Mouse (Mus musculus) heart, adult 2 months (tissue): ENCODE data around the gene Phf6. TPM values are rescaled to one million over a fixed set of nuclear protein-coding genes. Genes with fewer than 3 reads are reported as not detected.
A peak's percentile ranks its signal among the peaks of the same experiment; 100 is the strongest.

Experiments
- DNase-seq, 2 experiments: peaks; one replicate each; pipeline ENCODE4 v3.0.0; 2021
- H3K27ac ChIP-seq: fragments of 200-600 bp; 2 replicates; pipeline ENCODE4 v1.8.1; 2022
- H3K27me3 ChIP-seq: fragments of 200-500 bp; 2 replicates; pipeline ENCODE4 v1.6.1; 2012; ENCODE audit warnings: mild to moderate bottlenecking, low read length, inconsistent platforms, mixed read lengths; ENCODE audit not compliant: control insufficient read depth, insufficient read depth
- H3K36me3 ChIP-seq: fragments of 200-500 bp; 2 replicates; pipeline ENCODE4 v1.6.1; 2012; ENCODE audit warnings: low read length, inconsistent platforms; ENCODE audit not compliant: control insufficient read depth, insufficient read depth
- H3K4me1 ChIP-seq: fragments of 200-500 bp; 2 replicates; pipeline ENCODE4 v1.6.1; 2011; ENCODE audit warnings: low read length; ENCODE audit not compliant: control insufficient read depth, insufficient read depth
- H3K4me3 ChIP-seq: fragments of 200-600 bp; 2 replicates; pipeline ENCODE4 v1.8.1; 2022
- H3K79me2 ChIP-seq: fragments of 200-500 bp; replicated peaks from 2 replicates; pipeline ENCODE4 v1.6.1; 2012; ENCODE audit warnings: mild to moderate bottlenecking, inconsistent platforms, low read length, moderate library complexity, mixed read lengths; ENCODE audit not compliant: control insufficient read depth, insufficient read depth
- H3K9ac ChIP-seq: fragments of 200-500 bp; 2 replicates; pipeline ENCODE4 v1.6.1; 2012; ENCODE audit warnings: low read depth, mild to moderate bottlenecking, control low read depth, inconsistent platforms, low read length, mixed read lengths
- CTCF ChIP-seq: fragments of 200-600 bp; IDR thresholded peaks from 2 replicates; pipeline ENCODE4 v1.8.1; 2022; ENCODE audit warnings: antibody characterized with exemption, mild to moderate bottlenecking, moderate library complexity
- EP300 ChIP-seq: fragments of 200-500 bp; IDR thresholded peaks from 2 replicates; pipeline ENCODE4 v1.6.1; 2011; ENCODE audit warnings: low read depth, low read length, control low read depth; ENCODE audit not compliant: insufficient read depth
- POLR2A ChIP-seq: fragments of 200-500 bp; IDR thresholded peaks from 2 replicates; pipeline ENCODE4 v1.6.1; 2011; ENCODE audit warnings: mild to moderate bottlenecking, low read depth, low read length, control low read depth; ENCODE audit not compliant: insufficient read depth
- WGBS: fragments of 180-500 bp; shearing (Covaris S2); methylation state at CpG from one replicate; pipeline ENCODE4 v1.1.7; 2018; 5-methylcytosine and 5-hydroxymethylcytosine counted together
- intact Hi-C: fragments of 180-260 bp; cut with DNase I; formaldehyde crosslinking; loops from one replicate; pipeline ENCODE4 v1.15.1; 2025
- polyA plus RNA-seq: library from polyadenylated mRNA; depleted of rRNA; stranded (reverse); fragments of >200 nt; gene quantifications from 2 replicates; pipeline ENCODE4 v1.2.3, GENCODE M21; 2012
- total RNA-seq, 2 experiments: library from RNA; stranded (reverse); gene quantifications; 2 replicates each; pipeline ENCODE4 v1.2.3; 2021

Phf6 gene
- total and polyA plus RNA-seq, 3 experiments: 1.0 to 5.1 (median 4.6) TPM

DNA sequence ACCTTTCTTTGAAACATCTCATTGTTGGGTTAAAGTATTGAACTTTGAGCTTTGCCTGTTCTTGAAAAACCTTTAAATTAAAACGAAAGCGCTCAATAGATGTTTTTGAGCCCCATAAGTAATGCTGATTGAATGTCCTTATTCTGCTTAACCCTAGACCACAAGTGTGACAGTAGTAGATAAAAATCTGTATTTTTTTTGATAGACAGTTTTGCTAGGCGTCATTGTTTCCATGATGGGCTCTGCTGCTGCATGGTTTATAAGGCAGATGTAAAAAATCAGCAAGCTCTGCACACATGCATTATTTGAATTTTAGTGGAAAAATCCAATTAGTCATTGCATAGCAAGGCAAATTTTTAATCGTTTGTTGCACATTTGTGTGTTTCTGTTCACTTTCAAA is 1.8 kb downstream of the Phf6 start:
- Histone ChIP-seq H3K27ac (no peak overlapping the region), H3K4me1 (no peaks in the 10 kb centered on the region), H3K9ac (no peak overlapping the region), H3K36me3 (no peaks in the 10 kb centered on the region), H3K27me3 (no peaks in the 10 kb centered on the region), H3K79me2 (no peaks in the 10 kb centered on the region), H3K4me3 (peak overlapping the region; percentile 69; the same call in 1 of the 2 replicates)
- no peak for DNase-seq
- 51% methylated on average over 4 of the region's 4 CpGs for WGBS
- intact Hi-C loops: loop anchor here (10.0 kb wide), 1 partner anchor 431 kb away; no protein-coding TSS in a partner anchor
- TF ChIP-seq CTCF: no peak
- no peak for TF ChIP-seq POLR2A
- no peak for TF ChIP-seq EP300

DNA sequence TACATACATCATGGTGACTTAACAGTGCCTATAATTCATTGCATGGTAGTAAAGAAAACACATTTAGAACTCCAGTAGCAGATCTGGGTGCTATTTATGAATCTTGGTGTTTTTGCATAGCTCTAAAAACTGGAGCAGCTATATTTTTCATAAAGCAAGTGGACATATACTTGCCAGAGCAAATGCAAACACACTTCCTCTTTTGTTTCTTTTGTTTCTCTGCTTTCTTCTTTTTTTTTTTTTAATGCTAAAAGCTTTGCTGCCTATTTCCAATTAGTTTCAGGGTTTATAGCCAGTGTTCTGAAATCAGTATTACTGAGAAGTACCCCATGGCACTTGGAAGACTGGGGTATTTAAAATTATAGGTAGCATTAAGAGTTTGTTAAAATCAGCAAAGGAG is 2.6 kb downstream of the Phf6 start:
- H3K4me3 ChIP-seq: no peak overlapping the region
- no peaks in the 10 kb centered on the region for H3K4me1 ChIP-seq
- no peak for DNase-seq
- TF ChIP-seq EP300 (no peak), POLR2A (no peak), CTCF (no peak)
- no peak overlapping the region for H3K27ac ChIP-seq
- intact Hi-C loops: loop anchor here (10.0 kb wide), 1 partner anchor 430 kb away; no protein-coding TSS in a partner anchor
- H3K27me3 ChIP-seq: no peaks in the 10 kb centered on the region
- no peaks in the 10 kb centered on the region for H3K36me3 ChIP-seq
- no peaks in the 10 kb centered on the region for H3K79me2 ChIP-seq
- no peak overlapping the region for H3K9ac ChIP-seq

DNA sequence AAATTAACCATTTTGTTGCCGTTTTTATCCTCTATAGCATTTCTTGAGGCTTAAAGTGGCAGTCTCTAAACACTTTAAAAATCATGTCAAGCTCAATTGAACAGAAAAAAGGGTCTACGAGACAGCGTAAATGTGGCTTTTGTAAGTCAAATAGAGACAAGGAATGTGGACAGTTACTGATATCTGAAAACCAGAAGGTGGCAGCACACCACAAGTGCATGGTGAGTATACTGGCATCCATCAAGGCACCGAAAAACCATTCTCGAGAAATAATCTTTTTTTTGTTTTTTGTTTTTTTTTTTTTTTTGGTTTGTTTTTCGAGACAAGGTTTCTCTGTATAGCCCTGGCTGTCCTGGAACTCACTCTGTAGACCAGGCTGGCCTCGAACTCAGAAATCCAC is 4.5 kb downstream of the Phf6 start:
- intact Hi-C loops: loop anchor here (10.0 kb wide), 1 partner anchor 428 kb away; no protein-coding TSS in a partner anchor
- no peaks in the 10 kb centered on the region for H3K27me3 ChIP-seq
- DNase-seq: no peak
- no peaks in the 10 kb centered on the region for H3K79me2 ChIP-seq
- TF ChIP-seq POLR2A: no peak
- no peak for TF ChIP-seq EP300
- TF ChIP-seq CTCF: peak; percentile 33
- no peaks in the 10 kb centered on the region for H3K4me1 ChIP-seq
- no peak overlapping the region for H3K27ac ChIP-seq
- H3K4me3 ChIP-seq: no peak overlapping the region
- 60% methylated on average over 7 of the region's 7 CpGs for WGBS
- H3K9ac ChIP-seq: no peak overlapping the region
- no peaks in the 10 kb centered on the region for H3K36me3 ChIP-seq

DNA sequence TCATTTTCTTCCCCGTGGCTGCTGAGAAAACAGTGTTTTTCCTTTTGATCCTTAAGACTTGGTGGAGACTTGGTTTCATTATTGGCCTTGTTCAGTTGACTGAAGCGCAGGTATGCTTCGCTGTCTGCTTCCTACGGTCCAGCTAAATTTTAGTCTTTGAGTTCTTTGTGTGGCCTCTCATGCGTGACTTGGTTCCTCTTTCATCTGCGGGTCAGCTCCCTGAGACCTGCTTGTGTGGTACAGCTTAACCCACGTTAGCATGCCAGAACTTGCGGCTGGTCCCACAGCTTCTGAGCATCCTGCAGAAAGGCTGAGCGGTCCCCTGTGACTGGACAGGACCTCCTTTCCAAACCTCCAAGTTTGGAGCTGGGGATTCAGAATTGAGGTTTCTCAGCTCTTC is 14.7 kb downstream of the Phf6 start:
- no peaks in the 10 kb centered on the region for H3K4me1 ChIP-seq
- DNase-seq: peak in 1 of 2 experiments; percentile 2
- no peak overlapping the region for H3K9ac ChIP-seq
- no peaks in the 10 kb centered on the region for H3K36me3 ChIP-seq
- no peak overlapping the region for H3K4me3 ChIP-seq
- 82% methylated on average over 9 of the region's 9 CpGs for WGBS
- intact Hi-C loops: loop anchor here (10.0 kb wide), 1 partner anchor 142 kb away; no protein-coding TSS in a partner anchor
- TF ChIP-seq EP300 (no peak), CTCF (no peak), POLR2A (no peak)
- H3K79me2 ChIP-seq: no peaks in the 10 kb centered on the region
- no peaks in the 10 kb centered on the region for H3K27me3 ChIP-seq
- H3K27ac ChIP-seq: no peak overlapping the region

DNA sequence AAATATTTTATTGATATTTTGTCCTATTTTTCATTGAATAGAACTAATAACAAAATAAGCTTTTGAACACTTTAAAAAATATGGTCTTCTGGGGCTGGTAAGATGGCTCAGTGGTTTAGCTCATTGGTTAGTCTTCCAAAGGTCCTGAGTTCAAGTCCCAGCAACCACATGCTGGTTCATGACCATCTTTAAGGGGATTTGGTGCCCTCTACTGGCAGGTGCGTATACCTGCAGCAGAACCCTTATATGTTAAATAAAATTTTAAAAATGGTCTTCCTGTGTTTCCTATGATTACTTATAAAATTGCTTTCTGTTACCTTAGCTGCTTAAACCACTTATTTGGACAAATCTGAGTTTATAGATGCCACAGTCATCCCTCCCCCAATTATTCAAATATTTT is 16.8 kb downstream of the Phf6 start:
- no peaks in the 10 kb centered on the region for H3K27me3 ChIP-seq
- TF ChIP-seq CTCF (peak; percentile 86), POLR2A (no peak), EP300 (no peak)
- H3K4me1 ChIP-seq: no peaks in the 10 kb centered on the region
- DNase-seq: no peak
- intact Hi-C loops: loop anchor here (2.0 to 10.0 kb wide), 2 partner anchors 64 to 144 kb away; no protein-coding TSS in a partner anchor
- WGBS: 24% methylated on average over 1 of the region's 1 CpGs
- H3K79me2 ChIP-seq: no peaks in the 10 kb centered on the region
- H3K4me3 ChIP-seq: no peak overlapping the region
- H3K36me3 ChIP-seq: no peaks in the 10 kb centered on the region
- no peak overlapping the region for H3K9ac ChIP-seq
- no peak overlapping the region for H3K27ac ChIP-seq

DNA sequence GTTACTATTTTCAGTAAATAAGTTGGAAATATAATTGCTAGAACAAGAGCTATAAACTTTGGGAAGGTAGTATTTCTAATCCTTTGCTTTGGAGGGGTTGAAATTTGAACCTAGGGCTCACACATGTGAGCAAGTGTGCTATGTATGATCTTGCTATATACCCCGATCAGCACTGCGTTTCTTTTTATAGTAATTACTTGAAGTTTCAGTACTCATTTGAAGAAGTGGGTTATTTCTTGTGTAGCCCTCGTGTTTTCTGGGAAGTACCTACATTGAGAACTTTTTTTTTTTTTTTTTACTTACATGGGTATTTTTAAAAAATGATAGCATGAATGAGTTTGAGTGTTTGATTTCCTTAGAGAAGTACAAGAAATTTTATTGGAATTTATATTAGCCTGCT is 17.7 kb downstream of the Phf6 start:
- H3K27ac ChIP-seq: no peak overlapping the region
- no peaks in the 10 kb centered on the region for H3K4me1 ChIP-seq
- no peak for TF ChIP-seq CTCF
- TF ChIP-seq EP300: no peak
- TF ChIP-seq POLR2A: no peak
- 73% methylated on average over 3 of the region's 3 CpGs for WGBS
- no peaks in the 10 kb centered on the region for H3K36me3 ChIP-seq
- no peak for DNase-seq
- intact Hi-C loops: loop anchor here (2.0 to 10.0 kb wide), 2 partner anchors 65 to 145 kb away; no protein-coding TSS in a partner anchor
- H3K9ac ChIP-seq: no peak overlapping the region
- no peaks in the 10 kb centered on the region for H3K27me3 ChIP-seq
- H3K4me3 ChIP-seq: no peak overlapping the region
- H3K79me2 ChIP-seq: no peaks in the 10 kb centered on the region
